Mouse (Mus musculus) CD4-positive naive resting alpha-beta T cell, adult 57 days (primary cell): ENCODE measurements around the gene Has1. TPM values are rescaled to one million over a fixed set of nuclear protein-coding genes. Genes with fewer than 3 reads are reported as not detected.

Experiments
- total RNA-seq: library from RNA; stranded (reverse); gene quantifications from one replicate; pipeline ENCODE4 v1.2.4, GENCODE M21; 2023

Has1 gene
- not detected for total RNA-seq

DNA sequence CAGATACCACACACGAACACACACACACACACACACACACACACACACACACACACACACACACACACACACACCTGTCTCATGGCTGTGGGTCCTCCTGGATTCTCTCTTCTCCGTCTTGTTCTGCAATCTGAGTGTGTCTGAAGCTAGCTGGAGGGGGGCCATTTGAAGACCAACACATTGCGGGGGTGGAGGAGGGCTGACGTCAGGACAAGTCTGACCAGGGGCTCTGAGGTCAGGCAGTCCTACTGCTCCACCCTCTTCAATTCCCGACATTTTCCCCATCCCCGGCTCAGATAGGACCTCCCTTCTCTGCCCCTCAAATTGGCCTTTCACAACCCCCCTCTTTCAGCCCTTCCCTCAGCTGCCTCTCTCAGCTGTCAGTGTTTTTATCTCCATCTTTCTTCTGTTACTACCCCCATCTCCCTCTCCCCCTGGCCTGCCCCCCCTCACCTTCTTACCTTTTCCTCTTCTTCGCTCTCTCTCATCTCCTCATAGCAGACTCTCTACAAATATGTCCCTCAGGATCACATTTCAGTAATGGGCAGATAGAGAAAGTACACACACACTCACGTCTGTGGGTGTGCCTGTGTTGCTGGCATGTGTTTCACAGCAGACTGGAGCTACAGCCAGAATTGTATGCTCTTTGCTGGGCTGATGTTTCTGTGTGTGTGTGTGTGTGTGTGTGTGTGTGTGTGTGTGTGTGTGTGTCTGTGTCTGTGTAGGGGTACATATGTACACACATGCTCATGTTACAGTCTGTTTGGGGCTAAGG lies at the start of gene Has1:
Gene Has1 (minus strand): TSS at position 142 of the 775 bp plus-strand sequence.

DNA sequence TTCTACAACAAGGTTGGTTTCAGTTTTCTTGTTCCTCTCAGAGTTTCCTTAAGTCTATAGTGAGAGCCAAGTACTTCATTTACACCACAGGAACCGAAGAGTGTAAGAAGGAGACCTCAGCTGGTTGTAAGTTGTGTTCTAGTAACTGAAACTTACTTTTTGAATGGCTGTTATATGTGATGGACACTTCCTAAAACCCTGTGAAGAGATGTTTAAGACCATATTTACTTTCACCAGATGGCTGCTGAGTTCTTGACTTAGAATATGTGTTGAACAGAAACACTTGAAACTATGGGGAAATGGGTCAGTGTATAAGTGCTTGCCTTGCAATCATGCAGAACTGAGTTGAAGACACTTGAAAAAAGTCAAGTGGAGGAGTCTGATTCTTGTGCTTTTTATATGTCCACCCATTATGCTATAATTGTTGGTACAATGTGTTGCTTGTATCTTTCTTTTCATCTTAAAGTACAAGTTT lies 32.8 kb upstream of the Has1 start, which contains the start of the genes Fpr2 and Fpr3:
Gene Fpr2 (plus strand): TSS at position 51 of the 475 bp plus-strand sequence.
Gene Fpr3 (plus strand): TSS at position 79 of the 475 bp plus-strand sequence.

DNA sequence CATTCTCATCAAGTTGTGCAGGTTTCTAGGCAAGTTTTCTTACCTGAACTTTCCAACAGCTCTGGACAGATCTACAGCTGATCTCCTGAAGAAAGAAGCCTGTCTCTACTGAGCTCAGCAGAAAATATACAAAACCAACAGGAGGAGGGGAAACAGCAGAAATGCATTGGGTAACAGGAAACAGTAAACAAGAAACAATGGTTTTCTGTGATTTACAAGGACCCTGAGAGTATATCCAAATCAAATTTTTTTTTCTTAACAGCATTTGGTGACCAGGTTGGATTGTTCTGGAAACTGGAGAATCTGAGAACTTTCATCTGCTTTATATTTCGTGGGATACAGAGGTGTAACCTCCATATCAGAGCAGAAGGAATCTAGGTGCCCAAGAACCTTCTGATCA lies 28.8 kb upstream of the Has1 start, which contains the start of gene Fpr1:
Gene Fpr1 (minus strand): TSS at position 101 of the 400 bp plus-strand sequence.

DNA sequence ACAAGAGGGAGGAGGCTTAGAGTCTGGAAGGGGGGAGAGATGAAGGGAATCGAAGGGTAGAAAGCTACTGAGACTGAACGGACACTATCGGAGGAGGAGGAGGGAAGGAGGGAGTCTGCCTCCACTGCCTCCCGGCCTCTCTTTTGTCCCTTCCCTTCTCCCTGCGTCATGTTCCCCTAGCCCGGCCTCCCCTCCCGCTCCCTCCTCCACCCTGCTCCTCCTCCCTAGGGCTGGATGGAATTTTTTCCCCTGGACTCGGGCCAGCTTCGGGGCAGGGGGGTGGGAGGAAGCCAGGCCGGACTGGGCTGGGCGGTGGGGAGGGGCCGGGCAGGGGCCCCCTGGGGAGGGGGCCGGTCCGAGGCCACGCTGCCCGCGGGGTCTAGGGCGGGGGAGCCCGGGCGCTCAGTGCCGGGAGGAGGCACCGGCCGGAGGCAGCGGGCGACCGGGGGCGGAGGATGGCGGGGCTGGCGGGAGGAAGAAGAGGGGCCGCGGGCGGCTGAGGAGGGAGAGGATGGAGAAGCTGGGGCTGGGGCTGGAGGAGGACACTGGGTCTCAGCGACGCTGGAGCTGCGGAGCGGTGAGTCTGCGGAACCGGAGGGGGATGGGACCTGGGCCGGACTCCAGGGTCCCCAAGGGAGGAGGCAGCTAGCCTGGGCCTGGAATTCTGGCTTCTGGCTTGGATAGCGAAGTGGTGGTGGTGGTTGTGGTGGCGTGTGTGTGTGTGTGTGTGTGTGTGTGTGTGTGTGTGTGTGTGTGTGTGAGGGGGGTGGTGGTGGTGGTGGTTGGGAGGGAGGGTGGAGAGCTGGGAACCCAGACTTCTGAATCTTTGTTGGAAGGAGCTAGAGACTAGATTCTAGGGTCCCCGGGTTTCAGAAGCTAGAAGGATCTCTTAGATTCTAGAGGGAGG lies 28.0 kb downstream of the Has1 start, which contains the start of gene Spaca6:
Gene Spaca6 (plus strand): TSS at position 408 of the 907 bp plus-strand sequence.

Other genes with a start within 250 kb of the Has1 start
- gene Lnpep, start 230.2 kb downstream of the Has1 start, total RNA-seq: 192 TPM
- gene Vmn2r90, start 151.5 kb downstream of the Has1 start, total RNA-seq: not detected
- gene Spaca6, start 28.0 kb downstream of the Has1 start, total RNA-seq: 3.3 TPM
- gene Fpr1, start 28.7 kb upstream of the Has1 start, total RNA-seq: not detected
- not detected for gene Fpr2, start 32.6 kb upstream of the Has1 start, total RNA-seq
- not detected for gene Fpr3, start 32.6 kb upstream of the Has1 start, total RNA-seq
- gene Fpr-rs4, start 166.5 kb upstream of the Has1 start, total RNA-seq: not detected
- gene Vmn2r124, start 194.2 kb upstream of the Has1 start, total RNA-seq: not detected
- gene Vmn2r91, start 229.8 kb upstream of the Has1 start, total RNA-seq: not detected